Comparison of ENCODE assay signal across 11 mouse cellular contexts in genomic region chr10:17011876-17012275, GRCm38 (mm10).
"Had no signal": no experiment of that assay in that cellular context is flagged by ENCODE, and none has a peak within 500 bp of the region (broad histone marks: within the 10 kb centered on the region; RNA-seq: fewer than 3 reads in every experiment).

No protein-coding gene starts in this region.

- H3K9me3 ChIP-seq: limb, embryonic 15.5 days; midbrain, embryonic 12.5 days had no signal

- DNase-seq: kidney, adult 9 months; kidney, postnatal 10 days; kidney, postnatal 4 days; lung, postnatal 4 days; right cerebral cortex, postnatal 25 days; thymus, postnatal 4 days had no signal

- ATAC-seq: midbrain, embryonic 16.5 days had no signal

- H3K27ac ChIP-seq: layer of hippocampus, adult 2 months; limb, embryonic 15.5 days; liver, embryonic 14.5 days; midbrain, embryonic 12.5 days had no signal

- H3K4me2 ChIP-seq: limb, embryonic 15.5 days; midbrain, embryonic 12.5 days had no signal

- H3K9ac ChIP-seq: limb, embryonic 15.5 days; liver, embryonic 14.5 days; midbrain, embryonic 12.5 days had no signal

- H3K4me3 ChIP-seq: layer of hippocampus, adult 2 months; limb, embryonic 15.5 days; midbrain, embryonic 12.5 days had no signal

- H3K36me3 ChIP-seq: limb, embryonic 15.5 days; midbrain, embryonic 12.5 days had no signal

- H3K27me3 ChIP-seq: limb, embryonic 15.5 days; midbrain, embryonic 12.5 days had no signal

- H3K4me1 ChIP-seq: limb, embryonic 15.5 days; midbrain, embryonic 12.5 days had no signal
